Mouse (Mus musculus) embryo, embryonic 11.5 days (tissue): ENCODE measurements around the gene Serp2.

Experiments
- DNase-seq: peaks from one replicate; pipeline ENCODE4 v3.0.0-alpha.2; 2012; ENCODE audit warnings: low read depth, low spot score

Gene Serp2

GRCm38 (mm10) chr14:76498210-76498609 lies 58.5 kb downstream of the Serp2 start:
- no peak for DNase-seq

- no peak for DNase-seq
Measured at GRCm38 (mm10) chr14:76497187-76497586, 59.5 kb downstream of the Serp2 start.

GRCm38 (mm10) chr14:76495022-76495421 lies 61.7 kb downstream of the Serp2 start:
- no peak for DNase-seq

- DNase-seq: no peak
Measured at GRCm38 (mm10) chr14:76489128-76489527, 67.6 kb downstream of the Serp2 start.

- no peak for DNase-seq
Measured at GRCm38 (mm10) chr14:76488101-76489044, 68.3 kb downstream of the Serp2 start.

GRCm38 (mm10) chr14:76487609-76488008 lies 69.1 kb downstream of the Serp2 start:
- DNase-seq: no peak

- no peak for DNase-seq
Measured at GRCm38 (mm10) chr14:76483701-76484100, 73.0 kb downstream of the Serp2 start.
